Mouse (Mus musculus): ENCODE data around the gene Kndc1. TPM values are rescaled to one million over a fixed set of nuclear protein-coding genes. Genes with fewer than 3 reads are reported as not detected.

The Kndc1 gene
- polyA plus RNA-seq, 1 experiment from 2014 or later = 0.12 TPM

GRCm38 (mm10) chr7:139871014-139871413, 23.5 kb upstream of the Kndc1 start:
- H3K27ac ChIP-seq (ENCODE audit: low read length) = no peak overlapping the region
- no peaks in the 10 kb centered on the region for H3K27me3 ChIP-seq (ENCODE audit: insufficient read depth, low read length)
- no peaks in the 10 kb centered on the region for H3K4me1 ChIP-seq (ENCODE audit: insufficient read depth, low read length)
- H3K4me3 ChIP-seq (ENCODE audit: low read length) = no peak overlapping the region
- H3K9me3 ChIP-seq (ENCODE audit: low read length) = no peaks in the 10 kb centered on the region
- no peaks in the 10 kb centered on the region for H3K36me3 ChIP-seq (ENCODE audit: insufficient read depth, low read length)
- H3K4me2 ChIP-seq (replicated peaks; ENCODE audit: low read depth, low read length) = no peak overlapping the region
- 93% methylated on average over 5 of the region's 5 CpGs for WGBS
- ATAC-seq (ENCODE audit: low FRiP score, low TSS enrichment) = no peak
- H3K9ac ChIP-seq (replicated peaks; ENCODE audit: low read length) = no peak overlapping the region

- Histone ChIP-seq H3K27ac (ENCODE audit: low read length) (no peak overlapping the region), H3K9ac (replicated peaks; ENCODE audit: low read length) (no peak overlapping the region), H3K4me3 (ENCODE audit: low read length) (no peak overlapping the region), H3K4me2 (replicated peaks; ENCODE audit: low read depth, low read length) (no peak overlapping the region), H3K9me3 (ENCODE audit: low read length) (no peaks in the 10 kb centered on the region), H3K36me3 (ENCODE audit: insufficient read depth, low read length) (no peaks in the 10 kb centered on the region), H3K27me3 (ENCODE audit: insufficient read depth, low read length) (no peaks in the 10 kb centered on the region), H3K4me1 (ENCODE audit: insufficient read depth, low read length) (no peaks in the 10 kb centered on the region)
- no peak for ATAC-seq (ENCODE audit: low FRiP score, low TSS enrichment)
- WGBS = 68% methylated on average over 10 of the region's 10 CpGs
Observed at GRCm38 (mm10) chr7:139877167-139877792, 17.2 kb upstream of the Kndc1 start.

- Histone ChIP-seq H3K4me3 (ENCODE audit: low read length) (no peak overlapping the region), H3K36me3 (ENCODE audit: insufficient read depth, low read length) (no peaks in the 10 kb centered on the region)
- ATAC-seq (ENCODE audit: low FRiP score, low TSS enrichment) = no peak
Observed at GRCm38 (mm10) chr7:139878122-139878521, 16.4 kb upstream of the Kndc1 start.

DNA sequence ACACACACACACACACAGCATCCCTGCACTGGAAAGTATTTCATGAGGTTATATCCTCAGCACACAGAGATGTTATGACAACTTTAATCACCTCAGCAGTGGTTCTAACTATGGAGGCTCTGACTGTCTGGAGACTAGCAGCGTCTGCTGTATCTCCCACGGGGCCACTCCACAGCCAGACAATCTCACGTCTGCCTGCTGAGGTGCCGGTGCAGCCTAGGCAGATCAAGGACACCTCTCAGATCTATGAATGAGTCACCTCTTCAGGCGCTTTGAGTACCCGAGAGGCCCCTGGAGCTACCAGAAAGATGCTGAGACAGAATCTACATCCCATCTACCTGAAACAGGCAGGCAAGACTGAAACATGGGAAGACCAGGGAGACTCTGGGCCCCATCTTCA, 15.9 kb upstream of the Kndc1 start:
- H3K27me3 ChIP-seq (ENCODE audit: insufficient read depth, low read length) = no peaks in the 10 kb centered on the region
- H3K27ac ChIP-seq (ENCODE audit: low read length) = no peak overlapping the region
- no peak overlapping the region for H3K4me2 ChIP-seq (replicated peaks; ENCODE audit: low read depth, low read length)
- no peaks in the 10 kb centered on the region for H3K4me1 ChIP-seq (ENCODE audit: insufficient read depth, low read length)
- no peaks in the 10 kb centered on the region for H3K36me3 ChIP-seq (ENCODE audit: insufficient read depth, low read length)
- H3K9ac ChIP-seq (replicated peaks; ENCODE audit: low read length) = no peak overlapping the region
- WGBS = 53% methylated on average over 6 of the region's 6 CpGs
- no peak for ATAC-seq (ENCODE audit: low FRiP score, low TSS enrichment)
- H3K4me3 ChIP-seq (ENCODE audit: low read length) = no peak overlapping the region
- H3K9me3 ChIP-seq (ENCODE audit: low read length) = no peaks in the 10 kb centered on the region

More at GRCm38 (mm10) chr7:139878122-139878521, 16.4 kb upstream of the Kndc1 start:
- no peaks in the 10 kb centered on the region for H3K27me3 ChIP-seq (ENCODE audit: insufficient read depth, low read length)
- no peak overlapping the region for H3K27ac ChIP-seq (ENCODE audit: low read length)
- H3K4me2 ChIP-seq (replicated peaks; ENCODE audit: low read depth, low read length) = no peak overlapping the region
- 68% methylated on average over 5 of the region's 5 CpGs for WGBS
- no peaks in the 10 kb centered on the region for H3K4me1 ChIP-seq (ENCODE audit: insufficient read depth, low read length)
- no peak overlapping the region for H3K9ac ChIP-seq (replicated peaks; ENCODE audit: low read length)
- H3K9me3 ChIP-seq (ENCODE audit: low read length) = no peaks in the 10 kb centered on the region

DNA sequence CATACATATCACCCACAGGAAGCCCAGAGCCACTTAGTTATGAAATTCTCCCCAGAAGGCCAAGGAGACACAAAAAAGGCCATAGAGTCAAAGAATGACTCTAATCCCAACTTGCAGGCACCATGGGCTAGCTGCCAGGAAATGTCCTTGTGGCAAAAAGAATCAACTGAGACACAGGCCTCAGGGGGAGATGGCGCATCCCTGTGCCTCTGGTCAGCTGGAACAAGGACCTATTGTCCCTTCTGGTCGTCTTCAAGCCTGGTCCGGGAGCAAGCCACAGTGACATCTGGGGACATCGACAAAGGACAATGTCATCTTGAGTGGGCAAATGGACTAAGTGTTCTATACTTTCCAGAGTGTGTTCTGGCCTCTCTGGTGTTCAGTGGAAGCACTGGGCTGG, 11.0 kb upstream of the Kndc1 start:
- no peaks in the 10 kb centered on the region for H3K4me1 ChIP-seq (ENCODE audit: insufficient read depth, low read length)
- no peaks in the 10 kb centered on the region for H3K36me3 ChIP-seq (ENCODE audit: insufficient read depth, low read length)
- no peaks in the 10 kb centered on the region for H3K27me3 ChIP-seq (ENCODE audit: insufficient read depth, low read length)
- no peaks in the 10 kb centered on the region for H3K9me3 ChIP-seq (ENCODE audit: low read length)
- H3K9ac ChIP-seq (replicated peaks; ENCODE audit: low read length) = no peak overlapping the region
- no peak overlapping the region for H3K4me2 ChIP-seq (replicated peaks; ENCODE audit: low read depth, low read length)
- H3K27ac ChIP-seq (ENCODE audit: low read length) = no peak overlapping the region
- no peak overlapping the region for H3K4me3 ChIP-seq (ENCODE audit: low read length)
- ATAC-seq (ENCODE audit: low FRiP score, low TSS enrichment) = no peak
- 82% methylated on average over 4 of the region's 4 CpGs for WGBS

DNA sequence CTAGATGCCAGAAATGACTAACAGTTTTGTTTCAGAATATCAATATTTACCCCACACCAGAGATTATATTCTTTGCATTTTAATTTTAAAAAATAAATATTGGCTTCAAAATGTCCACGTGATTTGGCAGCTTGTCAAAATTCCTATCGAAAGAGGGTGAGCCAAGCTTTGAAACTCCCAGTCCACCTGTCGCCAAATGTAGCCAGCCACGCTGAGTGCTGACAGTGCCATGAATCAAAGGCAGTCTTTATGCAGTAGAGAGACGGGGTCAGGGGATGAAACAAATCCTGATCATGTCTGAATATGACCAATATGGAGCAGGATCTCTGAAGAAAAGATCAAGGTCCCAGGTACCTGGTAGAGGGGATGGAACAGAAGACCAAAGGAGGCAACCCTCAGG, 2.7 kb upstream of the Kndc1 start:
- Histone ChIP-seq H3K4me2 (replicated peaks; ENCODE audit: low read depth, low read length) (no peak overlapping the region), H3K36me3 (ENCODE audit: insufficient read depth, low read length) (no peaks in the 10 kb centered on the region), H3K9me3 (ENCODE audit: low read length) (no peaks in the 10 kb centered on the region), H3K27ac (ENCODE audit: low read length) (no peak overlapping the region), H3K9ac (replicated peaks; ENCODE audit: low read length) (no peak overlapping the region), H3K4me3 (ENCODE audit: low read length) (no peak overlapping the region), H3K4me1 (ENCODE audit: insufficient read depth, low read length) (peaks cover 7% of the 10 kb centered on the region; the same call in 1 of the 2 replicates), H3K27me3 (ENCODE audit: insufficient read depth, low read length) (peaks cover 37% of the 10 kb centered on the region)
- 65% methylated on average over 5 of the region's 5 CpGs for WGBS
- ATAC-seq (ENCODE audit: low FRiP score, low TSS enrichment) = no peak

DNA sequence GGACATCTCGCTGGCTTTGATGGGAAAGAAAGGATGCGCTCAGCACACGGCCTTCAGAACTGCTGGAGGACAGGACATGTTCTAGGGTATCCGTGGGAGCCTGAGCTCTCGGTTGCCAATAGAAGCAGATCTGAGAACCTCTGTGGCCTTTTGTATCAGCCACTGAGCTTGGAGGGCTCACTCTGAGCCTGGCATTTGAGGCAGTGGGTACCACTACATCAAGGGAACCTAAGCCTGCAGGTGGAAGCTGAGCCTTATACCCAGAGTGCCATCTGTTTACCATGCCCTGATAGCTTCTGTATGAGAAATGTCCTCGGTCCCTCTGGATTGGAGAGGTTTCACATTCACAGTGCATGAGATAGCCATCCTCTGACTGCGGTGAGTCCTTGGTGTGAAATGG, 1.8 kb downstream of the Kndc1 start:
- peaks cover 37% of the 10 kb centered on the region for H3K27me3 ChIP-seq (ENCODE audit: insufficient read depth, low read length)

GRCm38 (mm10) chr7:139896796-139897195, 2.3 kb downstream of the Kndc1 start:
- no peak overlapping the region for H3K4me3 ChIP-seq (ENCODE audit: low read length)
- H3K9ac ChIP-seq (replicated peaks; ENCODE audit: low read length) = no peak overlapping the region
- peaks cover 37% of the 10 kb centered on the region for H3K27me3 ChIP-seq (ENCODE audit: insufficient read depth, low read length)
- no peak for ATAC-seq (ENCODE audit: low FRiP score, low TSS enrichment)
- no peaks in the 10 kb centered on the region for H3K9me3 ChIP-seq (ENCODE audit: low read length)
- H3K36me3 ChIP-seq (ENCODE audit: insufficient read depth, low read length) = no peaks in the 10 kb centered on the region
- no peak overlapping the region for H3K27ac ChIP-seq (ENCODE audit: low read length)
- 88% methylated on average over 7 of the region's 7 CpGs for WGBS
- no peak overlapping the region for H3K4me2 ChIP-seq (replicated peaks; ENCODE audit: low read depth, low read length)
- H3K4me1 ChIP-seq (ENCODE audit: insufficient read depth, low read length) = peaks cover 7% of the 10 kb centered on the region; the same call in 1 of the 2 replicates

More for the DNA sequence above, 1.8 kb downstream of the Kndc1 start:
- H3K4me2 ChIP-seq (replicated peaks; ENCODE audit: low read depth, low read length) = no peak overlapping the region
- no peaks in the 10 kb centered on the region for H3K36me3 ChIP-seq (ENCODE audit: insufficient read depth, low read length)
- no peak for ATAC-seq (ENCODE audit: low FRiP score, low TSS enrichment)
- H3K9me3 ChIP-seq (ENCODE audit: low read length) = no peaks in the 10 kb centered on the region
- 74% methylated on average over 7 of the region's 7 CpGs for WGBS
- no peak overlapping the region for H3K4me3 ChIP-seq (ENCODE audit: low read length)
- H3K4me1 ChIP-seq (ENCODE audit: insufficient read depth, low read length) = peaks cover 7% of the 10 kb centered on the region; the same call in 1 of the 2 replicates
- H3K27ac ChIP-seq (ENCODE audit: low read length) = no peak overlapping the region
- H3K9ac ChIP-seq (replicated peaks; ENCODE audit: low read length) = no peak overlapping the region

DNA sequence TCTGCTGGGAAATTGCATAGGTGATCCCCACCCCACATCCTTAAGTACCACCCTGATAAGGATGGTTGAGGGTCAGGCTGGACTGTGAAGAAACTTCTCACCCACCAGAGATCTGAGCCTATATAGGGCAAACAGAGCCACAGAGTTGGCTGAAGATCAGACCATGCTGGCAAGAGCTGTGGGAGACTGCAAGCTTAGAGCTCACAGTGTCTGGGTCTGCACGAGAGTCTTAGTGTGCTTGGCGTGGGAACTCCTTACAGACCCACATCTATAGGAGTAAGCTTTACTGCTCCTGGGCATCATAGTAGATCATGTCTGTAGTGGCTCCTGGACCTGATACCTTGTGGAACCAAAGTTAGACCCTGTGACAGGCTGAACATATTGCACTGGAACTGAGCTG, 4.1 kb downstream of the Kndc1 start:
- no peak overlapping the region for H3K4me3 ChIP-seq (ENCODE audit: low read length)
- H3K9ac ChIP-seq (replicated peaks; ENCODE audit: low read length) = no peak overlapping the region
- no peak overlapping the region for H3K4me2 ChIP-seq (replicated peaks; ENCODE audit: low read depth, low read length)
- 81% methylated on average over 2 of the region's 2 CpGs for WGBS
- H3K36me3 ChIP-seq (ENCODE audit: insufficient read depth, low read length) = no peaks in the 10 kb centered on the region
- no peak for ATAC-seq (ENCODE audit: low FRiP score, low TSS enrichment)
- H3K27ac ChIP-seq (ENCODE audit: low read length) = no peak overlapping the region
- H3K27me3 ChIP-seq (ENCODE audit: insufficient read depth, low read length) = peaks cover 28% of the 10 kb centered on the region
- H3K4me1 ChIP-seq (ENCODE audit: insufficient read depth, low read length) = peaks cover 7% of the 10 kb centered on the region; the same call in 1 of the 2 replicates
- H3K9me3 ChIP-seq (ENCODE audit: low read length) = no peaks in the 10 kb centered on the region

DNA sequence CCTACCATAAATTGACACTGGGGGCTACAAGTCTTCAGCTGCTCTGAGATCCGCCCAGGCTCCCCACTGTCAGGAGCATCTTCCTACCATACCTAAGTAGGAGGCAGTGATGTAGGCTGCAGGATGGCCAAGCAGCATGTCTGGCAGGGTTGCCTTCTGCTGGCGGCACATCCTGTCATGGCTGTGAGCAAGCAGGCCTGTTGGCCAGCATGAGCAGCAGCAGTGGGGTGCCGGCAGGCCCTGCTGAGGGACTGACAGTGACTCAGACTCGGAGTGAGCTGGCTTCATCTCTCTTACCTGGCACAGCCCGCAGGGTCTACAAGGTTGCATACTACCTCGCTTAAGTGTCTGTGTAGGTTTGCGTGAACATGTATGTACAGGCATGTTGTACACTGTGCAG, 5.0 kb downstream of the Kndc1 start:
- no peak for ATAC-seq (ENCODE audit: low FRiP score, low TSS enrichment)
- 89% methylated on average over 7 of the region's 7 CpGs for WGBS
- Histone ChIP-seq H3K4me2 (replicated peaks; ENCODE audit: low read depth, low read length) (no peak overlapping the region), H3K27me3 (ENCODE audit: insufficient read depth, low read length) (peaks cover 19% of the 10 kb centered on the region), H3K4me1 (ENCODE audit: insufficient read depth, low read length) (peaks cover 6% of the 10 kb centered on the region; the same call in 1 of the 2 replicates), H3K9me3 (ENCODE audit: low read length) (no peaks in the 10 kb centered on the region), H3K4me3 (ENCODE audit: low read length) (no peak overlapping the region), H3K36me3 (ENCODE audit: insufficient read depth, low read length) (no peaks in the 10 kb centered on the region), H3K9ac (replicated peaks; ENCODE audit: low read length) (no peak overlapping the region), H3K27ac (ENCODE audit: low read length) (no peak overlapping the region)

All from kidney, embryonic 16.5 days (tissue).